Mouse (Mus musculus) thymus, postnatal 0 days (tissue): Measurements from ENCODE around the gene Ghrl. TPM values are rescaled to one million over a fixed set of nuclear protein-coding genes. Genes with fewer than 3 reads are reported as not detected.
"Not testable (repeated sequence)": the region's sequence is repeated elsewhere in the genome, so short reads cannot be mapped to it uniquely, and the experiment has no call there.

Source experiments
- DNase-seq: peaks from one replicate; pipeline ENCODE4 v3.0.0-alpha.2; 2015; ENCODE audit warnings: low spot score
- polyA plus RNA-seq: library from polyadenylated mRNA; unstranded; fragments of >200 nt; fragmentation: Nextera tagmentation; extraction: Ambion mirVana; gene quantifications from 2 replicates; pipeline ENCODE4 v1.2.1, GENCODE M21; 2015

The Ghrl gene
- polyA plus RNA-seq, 1 experiment from 2014 or later, result 0.81 TPM

DNA sequence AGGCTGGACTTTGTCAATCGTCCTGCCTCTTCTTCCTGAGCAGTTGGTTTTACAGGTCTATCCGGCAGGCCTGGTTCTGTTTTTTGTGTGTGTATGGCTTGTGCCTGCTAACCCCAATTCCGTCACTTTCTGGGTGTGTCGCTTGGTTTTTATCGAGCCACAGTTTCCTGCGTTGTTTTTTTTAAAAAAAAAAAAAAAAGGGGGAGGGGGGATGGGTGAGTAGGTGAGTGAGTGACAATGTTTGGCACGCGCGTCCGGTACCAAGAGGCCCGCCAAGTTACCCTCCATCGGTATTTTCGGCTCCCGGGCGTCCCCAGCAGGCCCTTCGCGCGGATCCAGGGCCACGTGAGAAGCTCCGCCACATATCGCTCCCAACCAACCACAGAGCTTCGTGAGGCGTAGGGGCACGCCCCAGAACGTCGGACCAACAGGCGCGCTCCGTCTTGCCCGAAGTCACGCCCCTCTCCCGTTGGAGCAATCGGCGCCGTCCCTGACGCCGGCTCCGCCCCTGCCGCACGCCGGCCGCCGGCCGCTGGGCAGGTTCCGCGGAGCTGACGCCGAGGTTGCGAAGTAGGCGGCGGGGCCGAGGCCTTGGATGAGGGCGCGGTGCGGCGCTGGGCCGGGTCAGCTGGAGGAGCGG is 23.0 kb downstream of the Ghrl start, which contains the start of gene Tatdn2:
TSS of gene Tatdn2 (plus strand) at position 469 of the 640 bp plus-strand sequence.
- peak; percentile 98 for DNase-seq

DNA sequence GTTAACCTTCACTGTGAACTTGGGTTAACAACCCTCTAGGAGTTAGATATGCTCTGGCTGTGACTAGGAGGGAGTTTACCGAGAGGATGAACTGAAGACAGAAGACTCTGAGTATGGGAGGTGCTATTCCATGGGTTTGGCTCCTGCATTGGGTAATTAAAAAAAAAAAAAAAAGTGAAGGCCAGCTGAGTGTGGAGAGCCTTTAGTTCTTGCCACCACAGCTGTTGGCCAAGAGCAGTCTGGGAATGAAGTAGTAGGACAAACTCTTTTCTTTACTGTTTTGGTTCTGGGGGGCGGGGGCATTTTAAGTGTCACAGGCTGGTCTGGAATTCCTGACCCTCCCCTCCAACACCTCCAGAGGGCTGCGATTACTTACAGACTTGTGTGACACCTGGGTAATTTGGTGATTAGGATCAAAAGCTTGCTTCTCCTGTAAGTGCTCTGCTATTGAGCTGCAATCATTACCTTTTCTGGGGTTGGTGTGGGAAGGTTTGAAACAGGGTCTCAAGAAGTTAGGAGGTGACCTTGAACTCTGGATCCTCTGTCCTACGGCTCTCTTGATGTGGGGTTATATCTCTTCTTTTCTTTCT is 23.8 kb downstream of the Ghrl start:
- no peak for DNase-seq

DNA sequence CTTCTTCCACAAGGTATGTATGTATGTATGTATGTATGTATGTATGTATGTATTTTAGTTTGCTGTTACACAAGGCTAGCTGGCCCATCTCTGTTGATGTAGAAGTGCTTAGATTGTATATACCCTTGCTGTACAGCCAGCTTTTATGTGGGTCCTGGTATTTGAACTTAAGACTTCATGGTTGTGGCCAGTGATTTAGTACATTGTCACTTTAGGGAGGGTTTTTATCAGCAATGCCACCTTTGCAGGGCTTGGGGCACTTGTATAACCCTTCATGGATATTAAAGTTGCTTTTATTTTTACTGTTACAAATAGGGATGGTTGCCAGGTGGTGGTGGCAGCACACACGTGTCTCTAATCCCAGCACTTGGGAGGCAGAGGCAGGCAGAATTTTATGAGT is 24.5 kb downstream of the Ghrl start:
- DNase-seq, result no peak

GRCm38 (mm10) chr6:113693377-113693776 is 26.3 kb downstream of the Ghrl start:
- no peak for DNase-seq

GRCm38 (mm10) chr6:113692661-113693133 is 27.0 kb downstream of the Ghrl start:
- no peak for DNase-seq

- DNase-seq, result no peak
Observed at GRCm38 (mm10) chr6:113691084-113691462, 28.6 kb downstream of the Ghrl start.

GRCm38 (mm10) chr6:113690400-113691083 is 29.1 kb downstream of the Ghrl start:
- no peak for DNase-seq

- no peak for DNase-seq
Observed at GRCm38 (mm10) chr6:113690008-113690399, 29.7 kb downstream of the Ghrl start.

DNA sequence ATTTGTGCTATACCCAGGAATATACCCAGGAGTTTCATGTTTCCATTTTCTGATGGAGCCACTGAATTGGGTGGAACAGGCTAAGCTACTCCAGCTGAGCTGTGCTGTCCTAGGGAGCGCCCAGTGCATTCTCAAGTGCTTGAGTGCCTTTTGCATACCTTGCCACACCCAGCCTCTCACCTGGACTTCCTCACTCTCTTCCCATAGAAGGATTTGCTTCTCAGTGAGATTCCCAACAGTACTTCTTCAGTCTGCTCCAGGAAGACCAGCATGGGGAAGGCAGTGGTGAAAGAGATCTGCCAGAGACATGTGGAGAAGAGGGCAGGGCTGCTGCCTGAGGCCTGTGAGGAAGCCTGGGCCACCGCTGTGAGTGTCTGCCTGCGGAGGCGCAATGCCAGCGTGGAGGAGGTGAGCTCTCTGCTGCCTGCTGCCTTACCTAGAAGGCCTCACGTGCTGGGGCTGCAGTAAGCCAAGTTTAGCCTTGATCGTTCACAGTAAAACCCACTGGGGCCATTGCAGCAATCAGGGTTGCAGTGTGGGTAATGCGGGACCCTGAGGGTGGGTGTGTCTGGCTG is 33.0 kb downstream of the Ghrl start:
- DNase-seq, result no peak

- DNase-seq, result no peak
Observed at GRCm38 (mm10) chr6:113683081-113683825, 36.4 kb downstream of the Ghrl start.

GRCm38 (mm10) chr6:113681271-113681670 is 38.4 kb downstream of the Ghrl start:
- DNase-seq, result peak; percentile 87

DNA sequence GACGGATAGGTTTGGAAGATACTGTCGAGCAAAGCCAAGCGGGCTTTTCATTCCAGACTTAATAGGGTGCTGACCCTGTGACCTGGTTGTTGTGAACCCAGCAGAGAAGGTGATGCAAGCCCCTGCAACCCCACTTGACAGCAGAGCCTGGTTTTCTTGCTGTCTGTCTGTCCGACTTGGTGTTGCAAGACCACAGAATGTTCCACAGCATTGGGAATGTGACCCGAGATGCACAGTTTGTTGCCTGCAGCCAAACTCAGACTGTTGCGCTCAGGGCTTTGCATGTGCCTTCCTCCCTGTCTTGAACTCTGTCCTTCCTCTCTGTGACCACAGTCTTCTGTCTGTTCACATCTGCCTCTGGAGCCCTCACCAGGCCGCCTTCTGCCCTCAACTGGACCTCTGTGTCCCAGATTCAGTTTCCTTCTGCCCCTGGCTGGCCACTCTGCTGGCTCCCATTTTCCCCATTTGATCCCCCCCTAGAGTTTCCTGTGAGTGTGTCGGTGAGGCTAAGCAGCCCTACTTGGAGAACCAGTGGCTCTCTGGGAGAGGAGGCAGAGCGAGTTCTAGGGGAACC is 39.6 kb downstream of the Ghrl start:
- no peak for DNase-seq

DNA sequence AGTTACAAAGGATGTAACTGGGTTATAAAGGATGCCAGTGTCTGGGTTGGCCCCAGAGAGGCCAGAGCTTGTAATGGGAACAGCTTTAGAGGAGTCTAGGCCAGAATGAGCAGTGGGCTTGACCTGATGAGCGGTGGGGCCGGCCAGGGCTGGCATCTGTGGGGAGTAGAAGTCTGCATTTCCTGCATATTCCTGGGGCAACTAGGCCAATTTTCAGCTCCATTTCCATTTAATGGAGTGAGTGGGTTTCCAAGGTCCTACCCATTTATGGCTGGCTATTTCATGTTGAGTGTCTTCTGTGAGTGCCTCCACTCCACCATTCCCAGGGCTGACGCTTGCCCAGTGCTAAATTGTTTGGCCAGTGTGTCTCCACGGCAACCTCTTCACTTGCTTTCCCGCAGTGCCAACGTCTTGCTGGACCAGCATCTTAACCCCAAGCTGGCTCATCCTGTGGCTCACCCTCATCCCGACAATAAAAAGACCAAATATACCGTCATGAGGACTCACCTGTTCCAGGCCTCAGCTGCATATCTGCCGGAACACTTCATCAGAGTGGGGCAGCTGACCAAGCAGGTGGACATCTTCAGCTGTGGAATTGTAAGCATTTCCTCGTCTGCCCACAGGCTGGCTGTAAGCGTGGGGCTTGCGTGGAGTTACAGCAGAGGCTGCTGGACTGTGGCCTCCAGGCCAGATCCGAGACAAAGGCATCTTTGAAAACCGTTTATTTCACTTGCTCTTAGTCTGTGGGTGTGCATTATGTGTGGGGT is 41.3 kb downstream of the Ghrl start:
- no peak for DNase-seq

GRCm38 (mm10) chr6:113677070-113677734 is 42.5 kb downstream of the Ghrl start:
- no peak for DNase-seq

- DNase-seq, result no peak
Observed at GRCm38 (mm10) chr6:113675991-113676390, 43.7 kb downstream of the Ghrl start.

GRCm38 (mm10) chr6:113675234-113675633 is 44.4 kb downstream of the Ghrl start:
- no peak for DNase-seq

DNA sequence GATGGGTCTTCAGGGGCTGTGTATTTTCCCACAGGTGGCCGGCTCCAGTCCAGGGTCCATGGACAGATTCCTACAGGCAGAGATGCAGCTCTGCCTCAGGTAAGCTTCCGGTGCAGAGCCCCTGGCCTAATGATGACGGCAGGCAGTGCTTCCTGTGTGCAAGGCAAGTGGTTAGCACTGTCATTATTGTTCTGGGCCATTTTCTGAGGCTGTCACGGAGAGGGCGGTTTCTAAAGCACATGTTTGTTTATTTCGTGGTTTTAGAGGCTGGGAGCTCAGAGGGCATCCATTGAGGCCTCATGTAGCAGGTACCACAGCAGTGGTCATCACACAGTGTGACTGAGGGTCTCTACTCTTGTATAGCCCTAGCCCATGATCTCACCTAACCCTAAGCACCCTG is 46.7 kb downstream of the Ghrl start:
- DNase-seq, result no peak

GRCm38 (mm10) chr6:113672029-113672428 is 47.7 kb downstream of the Ghrl start:
- DNase-seq, result not testable (repeated sequence)

DNA sequence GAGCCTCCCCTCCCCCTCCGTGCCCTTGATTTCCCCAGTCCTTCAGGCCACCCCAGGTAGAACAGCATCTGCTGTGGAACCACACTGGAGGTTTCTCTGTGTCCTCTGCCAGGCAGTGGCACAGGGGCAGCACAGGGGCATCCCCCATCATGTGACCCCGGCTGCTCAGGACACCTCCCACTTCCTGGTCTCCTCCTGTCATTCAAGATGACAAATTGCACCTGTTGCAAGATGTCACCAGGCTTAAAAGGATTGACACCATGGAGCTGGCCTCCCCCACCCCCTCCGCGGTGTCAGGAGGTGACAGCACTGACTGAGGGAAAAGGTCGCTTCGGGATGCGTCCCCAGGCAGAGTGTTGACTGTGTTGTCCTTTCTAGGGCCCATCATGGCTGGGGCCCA is 49.9 kb downstream of the Ghrl start:
- peak; percentile 83 for DNase-seq
